Mouse (Mus musculus): ENCODE measurements around the gene Hps3. TPM values are rescaled to one million over a fixed set of nuclear protein-coding genes. Genes with fewer than 3 reads are reported as not detected.

Hps3 gene
- total and polyA plus RNA-seq, 3 experiments = 7.0 to 10.5 TPM; not detected in 1

DNA sequence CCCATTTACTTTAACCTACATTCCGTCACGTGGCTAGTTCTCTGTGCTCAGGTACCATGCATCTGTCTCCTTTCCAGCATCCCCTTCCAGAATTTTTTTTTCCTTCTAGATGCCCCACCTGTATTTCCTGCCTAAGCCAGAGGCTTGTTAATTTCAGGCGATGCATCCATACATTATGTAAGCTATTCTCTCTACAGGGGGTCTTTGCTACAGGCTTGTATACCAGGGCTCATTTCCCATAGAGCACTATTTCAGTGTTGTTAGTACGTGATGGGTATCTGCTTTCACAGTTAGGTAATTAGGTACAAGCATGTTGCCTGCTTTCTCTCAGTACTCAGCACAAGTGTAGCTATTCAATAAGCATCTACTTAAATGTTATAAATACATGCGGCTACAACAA, 7.3 kb downstream of the Hps3 start:
- H3K9ac ChIP-seq (ENCODE audit: control insufficient read depth, low read depth, low read length, poor library complexity, severe bottlenecking) = no peak overlapping the region
- peak overlapping the region; percentile 48 for H3K27ac ChIP-seq (ENCODE audit: control insufficient read depth, low read depth, low read length)
- TF ChIP-seq SIN3A (IDR thresholded peaks at IDR 0.05; ENCODE audit: low read length) (0 out of 2 replicates have a peak, but pooled peaks have one; percentile 6), ETS1 (IDR thresholded peaks at IDR 0.05; ENCODE audit: low read depth, low read length) (no peak)
- no peak overlapping the region for H3K4me3 ChIP-seq (ENCODE audit: control insufficient read depth in 1 of 2, insufficient read depth in 1 of 2, low read depth in 2 of 2, low read length in 2 of 2)
- H3K9me3 ChIP-seq (replicated peaks; ENCODE audit: insufficient read depth, low read length) = no peaks in the 10 kb centered on the region
- peaks cover 21 to 33% of the 10 kb centered on the region in 2 experiments for H3K4me1 ChIP-seq (ENCODE audit: control insufficient read depth in 1 of 2, insufficient read depth in 2 of 2, low read length in 2 of 2)
- peaks cover 2% of the 10 kb centered on the region; the same call in 1 of the 2 replicates for H3K79me2 ChIP-seq (ENCODE audit: control insufficient read depth, insufficient read depth, low read length, poor library complexity)
- H3K36me3 ChIP-seq (ENCODE audit: control insufficient read depth in 1 of 2, insufficient read depth in 2 of 2, low read length in 2 of 2) = peaks cover 24 to 43% of the 10 kb centered on the region in 2 experiments
- no peaks in the 10 kb centered on the region for H3K27me3 ChIP-seq (ENCODE audit: control insufficient read depth in 1 of 2, insufficient read depth in 2 of 2, low read length in 2 of 2)
- no peak for DNase-seq (ENCODE audit: low read depth, low spot score)

DNA sequence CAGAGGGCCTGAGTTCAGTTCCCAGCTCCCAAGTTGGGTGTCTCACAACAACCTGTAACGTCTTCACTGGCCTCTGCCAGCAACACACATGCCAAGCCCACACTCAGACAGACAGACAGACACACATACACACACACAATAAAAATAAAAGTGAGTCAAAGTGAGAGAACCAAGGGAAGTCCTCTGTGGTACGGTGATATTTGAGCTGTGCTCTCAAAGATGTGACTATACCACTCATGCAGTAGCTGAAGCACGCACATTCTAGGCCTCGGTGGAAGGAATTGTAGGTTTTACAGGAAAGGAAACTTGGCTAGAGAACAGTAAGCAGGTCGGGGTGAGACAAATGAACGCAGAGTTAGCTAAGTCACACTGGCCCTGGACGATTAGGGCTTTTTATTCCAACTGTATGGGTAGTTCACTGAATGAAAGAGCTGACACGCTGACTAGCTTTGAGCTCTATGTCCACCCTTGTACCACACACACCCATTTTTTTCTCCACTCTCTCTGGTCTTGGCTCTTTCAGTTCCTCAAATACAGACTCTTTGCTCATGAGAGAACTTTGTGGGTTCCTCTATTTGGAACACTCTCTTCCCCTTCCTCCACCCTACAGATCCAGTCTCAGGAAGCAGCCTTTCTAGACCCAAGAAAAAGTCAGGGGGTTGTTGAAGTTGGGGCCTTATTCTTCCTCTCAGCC, 8.0 kb downstream of the Hps3 start:
- no peak overlapping the region for H3K4me3 ChIP-seq (ENCODE audit: control insufficient read depth in 1 of 2, insufficient read depth in 1 of 2, low read depth in 2 of 2, low read length in 2 of 2)
- no peaks in the 10 kb centered on the region for H3K27me3 ChIP-seq (ENCODE audit: control insufficient read depth in 1 of 2, insufficient read depth in 2 of 2, low read length in 2 of 2)
- no peaks in the 10 kb centered on the region for H3K79me2 ChIP-seq (ENCODE audit: control insufficient read depth, insufficient read depth, low read length, poor library complexity)
- DNase-seq (ENCODE audit: low read depth, low spot score) = peak; percentile 78
- TF ChIP-seq POLR2A (IDR thresholded peaks at IDR 0.05; ENCODE audit: control insufficient read depth in 1 of 2, insufficient read depth in 1 of 2, low read depth in 1 of 2, low read length in 2 of 2, poor library complexity in 1 of 2) = no peak
- peak; percentile 70 for TF ChIP-seq ZNF384 (IDR thresholded peaks at IDR 0.05; ENCODE audit: low read depth, low read length)
- TF ChIP-seq TAL1 (IDR thresholded peaks at IDR 0.05; ENCODE audit: low read length) = no peak
- 0 out of 2 replicates have a peak, but pooled peaks have one; percentile 5 for TF ChIP-seq SIN3A (IDR thresholded peaks at IDR 0.05; ENCODE audit: low read length)
- peak; percentile 23; the same call in 1 of the 2 replicates for TF ChIP-seq ETS1 (IDR thresholded peaks at IDR 0.05; ENCODE audit: low read depth, low read length)
- TF ChIP-seq EP300 (IDR thresholded peaks at IDR 0.05; ENCODE audit: low read depth in 1 of 2, low read length in 2 of 2) = peak in 1 of 2 experiments; percentile 56; a peak in 1 of 4 replicates
- 0 out of 2 replicates have a peak, but pooled peaks have one; percentile 50 for TF ChIP-seq TBP (IDR thresholded peaks at IDR 0.05; ENCODE audit: low read depth, low read length)
- peak overlapping the region; percentile 63 for H3K27ac ChIP-seq (ENCODE audit: control insufficient read depth, low read depth, low read length)
- peaks cover 24 to 41% of the 10 kb centered on the region in 2 experiments for H3K36me3 ChIP-seq (ENCODE audit: control insufficient read depth in 1 of 2, insufficient read depth in 2 of 2, low read length in 2 of 2)
- peaks cover 15 to 33% of the 10 kb centered on the region in 2 experiments for H3K4me1 ChIP-seq (ENCODE audit: control insufficient read depth in 1 of 2, insufficient read depth in 2 of 2, low read length in 2 of 2)
- H3K9me3 ChIP-seq (replicated peaks; ENCODE audit: insufficient read depth, low read length) = no peaks in the 10 kb centered on the region
- H3K9ac ChIP-seq (ENCODE audit: control insufficient read depth, low read depth, low read length, poor library complexity, severe bottlenecking) = no peak overlapping the region; the same call in 1 of the 2 replicates

DNA sequence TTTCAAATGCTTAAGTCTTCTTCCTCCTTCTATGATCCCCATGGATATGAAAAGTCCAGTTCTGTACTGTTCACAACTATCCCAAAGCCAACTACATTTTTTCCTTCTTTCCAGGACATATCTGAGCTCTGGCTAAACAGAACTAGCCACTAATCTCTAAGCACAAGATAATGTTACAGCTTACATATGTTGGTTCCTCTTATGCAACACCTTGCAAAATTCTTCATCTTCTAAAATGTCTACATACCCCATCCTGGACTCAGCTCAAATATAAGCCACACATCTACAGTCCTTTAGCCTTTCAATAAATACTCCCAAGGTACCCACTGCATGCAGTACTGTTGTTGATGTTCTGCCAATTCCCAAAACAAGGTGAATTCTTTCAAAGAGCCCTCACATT, 8.6 kb downstream of the Hps3 start:
- Histone ChIP-seq H3K9me3 (replicated peaks; ENCODE audit: insufficient read depth, low read length) (no peaks in the 10 kb centered on the region), H3K4me3 (ENCODE audit: control insufficient read depth in 1 of 2, insufficient read depth in 1 of 2, low read depth in 2 of 2, low read length in 2 of 2) (no peak overlapping the region), H3K4me1 (ENCODE audit: control insufficient read depth in 1 of 2, insufficient read depth in 2 of 2, low read length in 2 of 2) (peaks cover 15 to 31% of the 10 kb centered on the region in 2 experiments), H3K27me3 (ENCODE audit: control insufficient read depth in 1 of 2, insufficient read depth in 2 of 2, low read length in 2 of 2) (no peaks in the 10 kb centered on the region), H3K36me3 (ENCODE audit: control insufficient read depth in 1 of 2, insufficient read depth in 2 of 2, low read length in 2 of 2) (peaks cover 27 to 39% of the 10 kb centered on the region in 2 experiments), H3K9ac (ENCODE audit: control insufficient read depth, low read depth, low read length, poor library complexity, severe bottlenecking) (no peak overlapping the region; the same call in 1 of the 2 replicates), H3K79me2 (ENCODE audit: control insufficient read depth, insufficient read depth, low read length, poor library complexity) (no peaks in the 10 kb centered on the region), H3K27ac (ENCODE audit: control insufficient read depth, low read depth, low read length) (peak overlapping the region; percentile 63)
- peak; percentile 38 for DNase-seq (ENCODE audit: low read depth, low spot score)
- TF ChIP-seq POLR2A (IDR thresholded peaks at IDR 0.05; ENCODE audit: control insufficient read depth in 1 of 2, insufficient read depth in 1 of 2, low read depth in 1 of 2, low read length in 2 of 2, poor library complexity in 1 of 2) = no peak
- TF ChIP-seq ZC3H11A (IDR thresholded peaks at IDR 0.05; ENCODE audit: low read depth, low read length) = no peak
- peak; percentile 24; the same call in 1 of the 2 replicates for TF ChIP-seq ETS1 (IDR thresholded peaks at IDR 0.05; ENCODE audit: low read depth, low read length)
- no peak for TF ChIP-seq GATA1 (IDR thresholded peaks at IDR 0.05; ENCODE audit: low read depth, low read length)
- no peak for TF ChIP-seq GABPA (IDR thresholded peaks at IDR 0.05; ENCODE audit: low read depth, low read length)
- TF ChIP-seq USF2 (IDR thresholded peaks at IDR 0.05; ENCODE audit: borderline replicate concordance in 1 of 2, insufficient read depth in 1 of 2, low read depth in 1 of 2, low read length in 2 of 2) = no peak
- TF ChIP-seq EP300 (IDR thresholded peaks at IDR 0.05; ENCODE audit: low read depth in 1 of 2, low read length in 2 of 2) = peak; percentile 36 to 58; a peak in 2 of 4 replicates
- TF ChIP-seq POLR2AphosphoS5 (IDR thresholded peaks at IDR 0.05; ENCODE audit: borderline replicate concordance, low read depth, low read length) = no peak
- TF ChIP-seq HCFC1 (IDR thresholded peaks at IDR 0.05; ENCODE audit: low read depth, low read length) = no peak
- no peak for TF ChIP-seq POLR2AphosphoS2 (IDR thresholded peaks at IDR 0.05; ENCODE audit: low read length)
- no peak for TF ChIP-seq ZNF384 (IDR thresholded peaks at IDR 0.05; ENCODE audit: low read depth, low read length)

Data from MEL (cell line).